Mouse (Mus musculus) myocyte (in vitro differentiated cells): Measurements from ENCODE around the gene Il9r. TPM values are rescaled to one million over a fixed set of nuclear protein-coding genes. Genes with fewer than 3 reads are reported as not detected.
A peak's percentile ranks its signal among the peaks of the same experiment; 100 is the strongest.

Experiments
- H3K27me3 ChIP-seq: one replicate; pipeline ENCODE4 v1.6.1; 2011; ENCODE audit not compliant: control insufficient read depth, insufficient read depth, insufficient read length
- H3K36me3 ChIP-seq: one replicate; pipeline ENCODE4 v1.6.1; 2011; ENCODE audit not compliant: control insufficient read depth, insufficient read depth
- H3K4me2 ChIP-seq: one replicate; pipeline ENCODE4 v1.6.1; 2011; ENCODE audit warnings: low read depth, control low read depth
- H3K4me3 ChIP-seq: one replicate; pipeline ENCODE4 v1.5.1; 2011; ENCODE audit warnings: mild to moderate bottlenecking, control low read depth, moderate library complexity
- H3K79me2 ChIP-seq: one replicate; pipeline ENCODE4 v1.6.1; 2011; ENCODE audit not compliant: control insufficient read depth, insufficient read depth
- H3ac ChIP-seq: one replicate; pipeline ENCODE4 v1.6.1; 2011; ENCODE audit not compliant: control insufficient read depth, insufficient read length
- CEBPB ChIP-seq: IDR thresholded peaks from 2 replicates; pipeline ENCODE4 v1.6.1; 2011; ENCODE audit warnings: mild to moderate bottlenecking, moderate library complexity; ENCODE audit not compliant: poor library complexity, insufficient read depth, severe bottlenecking
- E2F4 ChIP-seq: IDR thresholded peaks from one replicate; pipeline ENCODE4 v1.6.1; 2011; ENCODE audit warnings: mild to moderate bottlenecking, control low read depth, moderate library complexity; ENCODE audit not compliant: insufficient read depth
- MAX ChIP-seq: IDR thresholded peaks from one replicate; pipeline ENCODE4 v1.6.1; 2011; ENCODE audit warnings: low read depth, mild to moderate bottlenecking, control low read depth
- MYOD1 ChIP-seq, 3 experiments: IDR thresholded peaks; one replicate each; pipeline ENCODE4 v1.6.1; 2011; ENCODE audit warnings: control low read depth in 2 of 3, low read depth in 2 of 3, mild to moderate bottlenecking in 2 of 3, moderate library complexity in 1 of 3; ENCODE audit not compliant: insufficient read length in 2 of 3, control insufficient read depth in 1 of 3
- MYOG ChIP-seq, 3 experiments: IDR thresholded peaks; one replicate each; pipeline ENCODE4 v1.6.1; 2011; ENCODE audit warnings: control low read depth in 2 of 3, low read depth in 2 of 3, mild to moderate bottlenecking in 2 of 3; ENCODE audit not compliant: insufficient read length in 2 of 3, control insufficient read depth in 1 of 3, insufficient read depth in 1 of 3
- POLR2A ChIP-seq: IDR thresholded peaks from one replicate; pipeline ENCODE4 v1.6.1; 2011; ENCODE audit warnings: low read depth, mild to moderate bottlenecking, control low read depth, moderate library complexity; ENCODE audit not compliant: insufficient read length
- POLR2AphosphoS2 ChIP-seq: IDR thresholded peaks from one replicate; pipeline ENCODE4 v1.6.1; 2011; ENCODE audit warnings: low read depth, control low read depth; ENCODE audit not compliant: insufficient read length
- REST ChIP-seq: IDR thresholded peaks from one replicate; pipeline ENCODE4 v1.6.1; 2011; ENCODE audit warnings: mild to moderate bottlenecking, control low read depth, moderate library complexity; ENCODE audit not compliant: insufficient read depth, insufficient read length
- SRF ChIP-seq: IDR thresholded peaks from one replicate; pipeline ENCODE4 v1.6.1; 2011; ENCODE audit warnings: low read depth; ENCODE audit not compliant: control insufficient read depth, insufficient read length
- TCF12 ChIP-seq: IDR thresholded peaks from one replicate; pipeline ENCODE4 v1.6.1; 2011; ENCODE audit warnings: mild to moderate bottlenecking, control low read depth; ENCODE audit not compliant: poor library complexity, insufficient read depth, severe bottlenecking
- TCF3 ChIP-seq: IDR thresholded peaks from one replicate; pipeline ENCODE4 v1.6.1; 2011; ENCODE audit warnings: low read depth, control low read depth; ENCODE audit not compliant: insufficient read length
- USF1 ChIP-seq: IDR thresholded peaks from one replicate; pipeline ENCODE4 v1.6.1; 2011; ENCODE audit warnings: low read depth, mild to moderate bottlenecking, control low read depth, moderate library complexity
- polyA plus RNA-seq: library from polyadenylated mRNA; unstranded; fragments of >200 nt; fragmentation: generic; extraction: Trizol; gene quantifications from one replicate; pipeline ENCODE4 v1.2.1, GENCODE M21; 2012; ENCODE audit warnings: missing spikeins

The Il9r gene
- polyA plus RNA-seq, 1 experiment = 0.01 TPM

DNA sequence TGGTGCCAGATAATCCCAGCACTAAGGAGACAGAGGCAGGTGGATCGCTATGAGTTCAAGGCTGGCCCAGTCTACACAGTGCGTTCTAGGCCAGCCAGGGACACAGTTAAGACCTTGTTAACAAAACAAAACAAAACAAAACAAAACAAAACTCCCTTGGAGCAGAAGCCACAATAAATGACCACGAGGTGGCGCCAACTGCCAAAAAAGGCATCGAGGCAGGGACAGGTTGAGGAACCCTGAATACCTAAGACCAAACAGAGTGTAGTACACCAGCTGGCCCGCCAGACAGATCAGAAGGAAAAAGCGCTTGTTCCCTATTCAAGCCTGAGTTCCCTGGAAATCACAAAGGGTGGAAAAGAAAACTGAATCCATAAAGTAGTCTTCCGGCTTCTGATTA, 16.8 kb upstream of the Il9r start:
- Histone ChIP-seq H3K27me3 (no peaks in the 10 kb centered on the region), H3ac (no peak overlapping the region), H3K4me3 (no peak overlapping the region), H3K36me3 (peaks cover 14% of the 10 kb centered on the region), H3K4me2 (no peak overlapping the region), H3K79me2 (peaks cover 67% of the 10 kb centered on the region)
- TF ChIP-seq TCF12 (no peak), USF1 (no peak), MYOD1 (IDR thresholded peaks at IDR 0.05; ENCODE audit: control insufficient read depth in 1 of 3, insufficient read length in 2 of 3, low read depth in 2 of 3) (no peak), POLR2AphosphoS2 (no peak), E2F4 (no peak), MYOG (IDR thresholded peaks at IDR 0.05; ENCODE audit: control insufficient read depth in 1 of 3, insufficient read depth in 1 of 3, insufficient read length in 2 of 3, low read depth in 2 of 3) (no peak), REST (no peak), MAX (no peak), TCF3 (no peak), POLR2A (no peak), SRF (no peak)

DNA sequence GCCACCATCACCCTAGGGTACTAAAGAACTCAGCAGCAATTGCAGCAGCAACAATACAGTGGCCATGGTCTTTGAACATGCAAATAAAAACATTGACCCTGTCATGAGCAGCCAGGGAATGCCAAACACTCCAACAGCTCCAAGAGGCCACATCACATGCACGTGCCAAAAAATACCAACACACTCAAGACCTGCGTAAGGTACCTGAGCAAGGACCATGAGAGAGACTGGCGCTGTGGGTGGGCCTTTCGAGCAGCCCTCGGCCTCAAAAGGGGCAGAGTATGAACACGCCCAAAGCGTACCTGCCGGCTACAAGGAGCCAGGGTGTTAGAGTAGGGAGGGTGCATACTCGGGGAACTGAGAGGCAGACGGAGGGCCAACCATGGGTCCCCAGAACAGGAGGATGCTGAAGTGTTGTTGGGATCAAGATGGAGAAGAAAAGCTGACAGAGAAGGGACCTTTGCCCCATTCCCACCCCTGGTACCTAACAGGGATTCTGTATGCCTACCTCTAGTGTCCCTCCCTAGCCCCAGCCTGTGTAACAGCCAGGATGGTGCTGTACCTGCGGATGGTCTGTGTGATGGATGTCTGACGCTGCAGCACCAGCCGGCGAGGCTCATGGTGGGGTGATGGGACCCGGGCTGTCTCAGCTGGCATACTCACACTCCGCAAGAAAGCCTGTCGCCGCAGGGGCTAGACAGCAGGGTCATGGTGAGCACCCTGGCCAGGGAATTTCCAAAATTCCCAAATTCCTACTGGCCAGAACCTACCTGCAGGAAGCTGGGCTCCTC, 15.5 kb upstream of the Il9r start:
- Histone ChIP-seq H3K4me3 (no peak overlapping the region), H3K27me3 (no peaks in the 10 kb centered on the region), H3K79me2 (peaks cover 56% of the 10 kb centered on the region), H3K36me3 (peaks cover 15% of the 10 kb centered on the region), H3ac (no peak overlapping the region), H3K4me2 (no peak overlapping the region)
- TF ChIP-seq POLR2A (no peak), TCF12 (no peak), USF1 (no peak), MAX (no peak), SRF (no peak), E2F4 (no peak), MYOD1 (IDR thresholded peaks at IDR 0.05; ENCODE audit: control insufficient read depth in 1 of 3, insufficient read length in 2 of 3, low read depth in 2 of 3) (no peak), POLR2AphosphoS2 (no peak), TCF3 (no peak), REST (no peak), MYOG (IDR thresholded peaks at IDR 0.05; ENCODE audit: control insufficient read depth in 1 of 3, insufficient read depth in 1 of 3, insufficient read length in 2 of 3, low read depth in 2 of 3) (no peak)

DNA sequence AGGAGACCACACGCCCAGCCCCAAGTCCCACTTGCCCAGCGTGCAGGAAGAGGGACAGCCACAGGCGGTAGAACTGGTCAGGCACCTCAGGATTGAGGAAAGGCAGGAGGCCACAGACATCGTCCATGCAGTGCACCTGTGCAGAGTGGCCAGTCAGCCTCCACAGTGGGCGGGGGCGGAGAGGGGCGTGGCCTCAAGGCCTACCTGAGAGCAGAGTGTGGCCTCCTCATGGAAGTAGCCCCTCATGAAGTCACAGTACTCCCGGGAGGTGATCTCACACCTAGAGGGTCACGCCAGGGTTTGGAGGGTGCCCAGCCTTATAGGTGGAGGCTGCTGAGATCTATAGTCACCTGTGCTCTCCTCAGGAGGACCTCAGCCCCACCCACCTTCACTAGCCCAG, 10.5 kb upstream of the Il9r start:
- no peak overlapping the region for H3K4me3 ChIP-seq
- H3ac ChIP-seq = no peak overlapping the region
- peaks cover 19% of the 10 kb centered on the region for H3K36me3 ChIP-seq
- no peaks in the 10 kb centered on the region for H3K27me3 ChIP-seq
- TF ChIP-seq MYOG (IDR thresholded peaks at IDR 0.05; ENCODE audit: control insufficient read depth in 1 of 3, insufficient read depth in 1 of 3, insufficient read length in 2 of 3, low read depth in 2 of 3) (no peak), TCF3 (no peak), USF1 (no peak), CEBPB (no peak), E2F4 (no peak), REST (no peak), POLR2AphosphoS2 (no peak), POLR2A (no peak), TCF12 (no peak), MYOD1 (IDR thresholded peaks at IDR 0.05; ENCODE audit: control insufficient read depth in 1 of 3, insufficient read length in 2 of 3, low read depth in 2 of 3) (no peak), SRF (no peak), MAX (no peak)
- no peak overlapping the region for H3K4me2 ChIP-seq
- H3K79me2 ChIP-seq = peaks cover 8% of the 10 kb centered on the region

DNA sequence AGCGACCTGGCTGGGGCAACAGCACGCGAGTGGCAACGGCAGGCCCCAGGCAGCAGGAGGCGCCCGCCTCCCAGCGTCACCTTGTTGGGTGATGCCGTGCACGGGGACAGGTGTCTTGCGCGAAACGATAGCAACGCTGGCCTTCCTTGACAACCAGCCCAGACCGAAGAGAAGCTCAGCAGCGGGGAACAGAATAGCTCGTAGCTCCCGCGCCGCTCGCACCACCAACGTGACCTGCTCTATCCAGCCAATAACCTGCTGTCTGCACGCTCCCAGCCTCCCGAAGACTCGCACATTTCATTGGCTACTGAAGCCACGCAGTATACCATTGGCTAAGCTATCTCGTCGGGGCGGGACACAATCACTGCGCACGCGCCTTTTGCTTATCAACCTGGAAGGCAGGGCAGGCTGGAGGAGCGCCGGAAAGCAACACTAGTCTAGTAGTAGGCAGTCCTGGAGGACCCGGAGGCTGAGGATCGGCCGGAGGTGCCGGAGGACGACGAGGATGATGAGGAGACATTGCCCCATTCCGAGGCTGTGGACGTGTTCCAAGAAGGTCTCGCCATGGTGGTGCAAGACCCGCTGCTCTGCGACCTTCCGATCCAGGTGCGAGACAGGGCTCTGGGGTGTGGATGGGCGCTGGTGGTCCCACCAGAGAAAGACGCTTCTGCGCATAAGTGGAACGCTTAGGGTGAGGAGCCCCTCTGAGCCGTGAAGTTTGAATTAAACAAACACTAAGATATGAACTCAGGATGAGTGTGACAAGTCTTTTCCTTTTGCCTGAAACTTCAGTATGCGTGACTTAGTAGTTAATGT, 5.2 kb upstream of the Il9r start, which contains the start of gene Snrnp25:
Gene Snrnp25, plus strand, starts transcription at position 358 of the 816 bp plus-strand sequence.
- Histone ChIP-seq H3K79me2 (no peaks in the 10 kb centered on the region), H3K36me3 (peaks cover 3% of the 10 kb centered on the region), H3K4me2 (peak within 1 kb of the TSS; percentile 78), H3K4me3 (peak within 1 kb of the TSS; percentile 44), H3K27me3 (peaks cover 3% of the 10 kb centered on the region), H3ac (peak within 1 kb of the TSS; percentile 50)
- TF ChIP-seq SRF (no peak), MYOG (IDR thresholded peaks at IDR 0.05; ENCODE audit: control insufficient read depth in 1 of 3, insufficient read depth in 1 of 3, insufficient read length in 2 of 3, low read depth in 2 of 3) (no peak), E2F4 (peak; percentile 96), REST (no peak), USF1 (peak; percentile 86), CEBPB (no peak), MYOD1 (IDR thresholded peaks at IDR 0.05; ENCODE audit: control insufficient read depth in 1 of 3, insufficient read length in 2 of 3, low read depth in 2 of 3) (peak in 1 of 3 experiments; percentile 21), POLR2A (peak; percentile 81), POLR2AphosphoS2 (peak; percentile 65), MAX (no peak), TCF3 (no peak), TCF12 (no peak)
